Mouse (Mus musculus): ENCODE measurements around the gene Pitpna. TPM values are rescaled to one million over a fixed set of nuclear protein-coding genes. Genes with fewer than 3 reads are reported as not detected.

Pitpna gene
- polyA plus RNA-seq, 1 experiment from 2014 or later, result 90.5 TPM

GRCm38 (mm10) chr11:75660081-75660590 is 72.2 kb downstream of the Pitpna start:
- Histone ChIP-seq H3K9me3 (ENCODE audit: control insufficient read depth, low read length) (no peaks in the 10 kb centered on the region), H3K4me3 (ENCODE audit: low read depth, low read length) (no peak overlapping the region), H3K9ac (ENCODE audit: low read length) (no peak overlapping the region), H3K4me1 (ENCODE audit: control insufficient read depth, insufficient read depth, low read length) (peaks cover 5% of the 10 kb centered on the region; the same call in 1 of the 2 replicates), H3K27me3 (ENCODE audit: control insufficient read depth, insufficient read depth, low read length) (peaks cover 2% of the 10 kb centered on the region; the same call in 1 of the 2 replicates), H3K4me2 (ENCODE audit: low read depth) (no peak overlapping the region), H3K36me3 (ENCODE audit: control insufficient read depth, insufficient read depth, low read length) (no peaks in the 10 kb centered on the region; the same call in 1 of the 2 replicates), H3K27ac (ENCODE audit: low read depth, low read length) (no peak overlapping the region)
- ATAC-seq (ENCODE audit: insufficient read depth, low FRiP score, low TSS enrichment), result no peak
- WGBS, result 91% methylated on average over 12 of the region's 12 CpGs
- DNase-seq (ENCODE audit: low spot score), result no peak

DNA sequence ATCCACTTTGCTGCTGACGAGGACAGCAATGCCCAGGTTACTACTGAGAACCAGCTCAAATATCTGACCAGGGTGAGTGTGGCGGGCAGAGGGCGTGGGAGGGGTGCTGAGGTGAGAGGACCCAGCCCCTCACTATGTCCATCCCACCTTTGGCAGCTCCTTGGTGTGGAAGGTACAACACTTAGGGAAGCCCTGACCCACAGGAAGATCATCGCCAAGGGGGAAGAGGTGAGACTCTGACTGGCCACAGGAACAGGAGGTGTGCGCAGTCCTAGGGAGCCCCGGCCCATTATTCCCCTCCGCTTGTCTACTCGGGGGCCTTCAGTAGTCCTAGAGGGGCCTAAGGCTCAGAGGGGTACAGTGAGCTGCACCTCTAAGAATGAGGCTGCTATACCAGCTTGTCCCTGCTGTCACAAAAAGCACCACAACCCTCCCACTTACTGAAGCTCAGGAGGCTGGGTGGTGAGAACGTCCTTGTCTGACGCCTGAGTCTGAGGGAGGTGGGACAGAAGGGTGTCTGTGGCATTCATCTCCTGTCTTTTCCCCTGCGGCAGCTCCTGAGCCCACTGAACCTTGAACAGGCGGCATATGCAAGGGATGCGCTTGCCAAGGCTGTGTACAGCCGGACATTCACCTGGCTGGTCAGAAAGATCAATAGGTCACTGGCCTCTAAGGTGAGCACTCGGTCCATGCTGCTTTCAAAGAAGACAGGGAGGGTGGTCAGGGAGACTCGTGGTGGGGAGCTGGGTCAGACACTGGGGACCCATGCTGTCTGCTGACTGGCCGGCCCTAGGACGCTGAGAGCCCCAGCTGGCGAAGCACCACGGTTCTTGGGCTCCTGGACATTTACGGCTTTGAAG is 73.3 kb downstream of the Pitpna start:
- no peak for ATAC-seq (ENCODE audit: insufficient read depth, low FRiP score, low TSS enrichment)
- H3K36me3 ChIP-seq (ENCODE audit: control insufficient read depth, insufficient read depth, low read length), result no peaks in the 10 kb centered on the region; the same call in 1 of the 2 replicates
- 93% methylated on average over 21 of the region's 21 CpGs for WGBS

DNA sequence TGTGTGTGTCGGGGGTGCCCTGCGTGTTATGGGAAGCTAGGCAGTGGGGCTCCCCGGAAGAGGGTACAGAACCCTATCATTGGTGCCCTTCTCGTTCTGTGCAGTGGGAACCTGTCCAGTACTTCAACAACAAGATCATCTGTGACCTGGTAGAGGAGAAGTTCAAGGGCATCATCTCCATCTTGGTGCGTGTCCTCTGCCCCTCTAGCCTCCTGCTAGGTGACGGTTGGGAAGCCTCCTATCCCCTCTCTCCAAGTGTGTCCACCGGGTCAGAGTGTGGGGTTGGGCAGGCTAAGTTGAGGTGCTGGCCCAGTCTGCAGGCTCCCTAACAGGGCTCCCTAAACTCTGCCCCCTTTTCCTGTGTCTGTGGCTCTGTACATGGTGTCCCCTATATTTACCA is 74.2 kb downstream of the Pitpna start:
- Histone ChIP-seq H3K9ac (ENCODE audit: low read length) (no peak overlapping the region), H3K27me3 (ENCODE audit: control insufficient read depth, insufficient read depth, low read length) (no peaks in the 10 kb centered on the region), H3K4me1 (ENCODE audit: control insufficient read depth, insufficient read depth, low read length) (no peaks in the 10 kb centered on the region), H3K36me3 (ENCODE audit: control insufficient read depth, insufficient read depth, low read length) (no peaks in the 10 kb centered on the region; the same call in 1 of the 2 replicates), H3K4me2 (ENCODE audit: low read depth) (no peak overlapping the region), H3K4me3 (ENCODE audit: low read depth, low read length) (no peak overlapping the region), H3K27ac (ENCODE audit: low read depth, low read length) (no peak overlapping the region), H3K9me3 (ENCODE audit: control insufficient read depth, low read length) (no peaks in the 10 kb centered on the region)
- ATAC-seq (ENCODE audit: insufficient read depth, low FRiP score, low TSS enrichment) (no peak), DNase-seq (ENCODE audit: low spot score) (no peak)
- WGBS, result 92% methylated on average over 7 of the region's 7 CpGs

More for the DNA sequence above, 73.3 kb downstream of the Pitpna start:
- no peak overlapping the region for H3K27ac ChIP-seq (ENCODE audit: low read depth, low read length)
- H3K9me3 ChIP-seq (ENCODE audit: control insufficient read depth, low read length), result no peaks in the 10 kb centered on the region
- no peaks in the 10 kb centered on the region for H3K27me3 ChIP-seq (ENCODE audit: control insufficient read depth, insufficient read depth, low read length)
- H3K4me3 ChIP-seq (ENCODE audit: low read depth, low read length), result no peak overlapping the region
- peaks cover 2% of the 10 kb centered on the region; the same call in 1 of the 2 replicates for H3K4me1 ChIP-seq (ENCODE audit: control insufficient read depth, insufficient read depth, low read length)
- no peak for DNase-seq (ENCODE audit: low spot score)
- H3K4me2 ChIP-seq (ENCODE audit: low read depth), result no peak overlapping the region
- H3K9ac ChIP-seq (ENCODE audit: low read length), result no peak overlapping the region

DNA sequence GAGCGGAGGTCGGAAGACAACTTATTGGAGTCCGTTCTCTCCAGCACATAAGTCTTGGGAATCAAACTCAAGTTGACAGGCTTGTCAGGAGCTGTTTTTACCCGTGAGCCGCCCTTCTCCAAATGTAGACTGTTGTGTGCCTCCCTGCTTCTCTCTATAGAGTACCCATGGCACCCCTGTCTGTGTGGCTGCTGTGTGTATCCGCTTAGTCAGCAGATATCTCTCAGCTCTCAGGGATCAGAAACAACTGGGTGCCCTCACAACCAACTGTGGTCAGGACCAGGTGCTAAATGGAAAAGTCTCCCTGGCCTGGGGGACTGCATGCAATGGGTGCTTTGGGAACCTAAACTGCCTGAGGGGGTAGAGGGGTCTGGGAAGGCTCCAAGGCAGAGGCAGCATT is 78.4 kb downstream of the Pitpna start:
- Histone ChIP-seq H3K4me1 (ENCODE audit: control insufficient read depth, insufficient read depth, low read length) (no peaks in the 10 kb centered on the region), H3K9ac (ENCODE audit: low read length) (no peak overlapping the region), H3K27me3 (ENCODE audit: control insufficient read depth, insufficient read depth, low read length) (no peaks in the 10 kb centered on the region), H3K4me2 (ENCODE audit: low read depth) (no peak overlapping the region), H3K4me3 (ENCODE audit: low read depth, low read length) (no peak overlapping the region), H3K27ac (ENCODE audit: low read depth, low read length) (no peak overlapping the region), H3K36me3 (ENCODE audit: control insufficient read depth, insufficient read depth, low read length) (no peaks in the 10 kb centered on the region), H3K9me3 (ENCODE audit: control insufficient read depth, low read length) (no peaks in the 10 kb centered on the region)
- WGBS, result 94% methylated on average over 6 of the region's 6 CpGs
- ATAC-seq (ENCODE audit: insufficient read depth, low FRiP score, low TSS enrichment), result no peak
- no peak for DNase-seq (ENCODE audit: low spot score)

- Histone ChIP-seq H3K9ac (ENCODE audit: low read length) (no peak overlapping the region), H3K27ac (ENCODE audit: low read depth, low read length) (no peak overlapping the region), H3K27me3 (ENCODE audit: control insufficient read depth, insufficient read depth, low read length) (no peaks in the 10 kb centered on the region), H3K4me2 (ENCODE audit: low read depth) (no peak overlapping the region), H3K9me3 (ENCODE audit: control insufficient read depth, low read length) (no peaks in the 10 kb centered on the region), H3K4me1 (ENCODE audit: control insufficient read depth, insufficient read depth, low read length) (no peaks in the 10 kb centered on the region), H3K4me3 (ENCODE audit: low read depth, low read length) (no peak overlapping the region), H3K36me3 (ENCODE audit: control insufficient read depth, insufficient read depth, low read length) (0 out of 2 replicates have a peak, but pooled peaks cover 2% of the 10 kb centered on the region)
- ATAC-seq (ENCODE audit: insufficient read depth, low FRiP score, low TSS enrichment) (no peak), DNase-seq (ENCODE audit: low spot score) (no peak)
- 83% methylated on average over 3 of the region's 3 CpGs for whole genome bisulfite sequencing
Observed at GRCm38 (mm10) chr11:75668621-75669020, 80.7 kb downstream of the Pitpna start.

DNA sequence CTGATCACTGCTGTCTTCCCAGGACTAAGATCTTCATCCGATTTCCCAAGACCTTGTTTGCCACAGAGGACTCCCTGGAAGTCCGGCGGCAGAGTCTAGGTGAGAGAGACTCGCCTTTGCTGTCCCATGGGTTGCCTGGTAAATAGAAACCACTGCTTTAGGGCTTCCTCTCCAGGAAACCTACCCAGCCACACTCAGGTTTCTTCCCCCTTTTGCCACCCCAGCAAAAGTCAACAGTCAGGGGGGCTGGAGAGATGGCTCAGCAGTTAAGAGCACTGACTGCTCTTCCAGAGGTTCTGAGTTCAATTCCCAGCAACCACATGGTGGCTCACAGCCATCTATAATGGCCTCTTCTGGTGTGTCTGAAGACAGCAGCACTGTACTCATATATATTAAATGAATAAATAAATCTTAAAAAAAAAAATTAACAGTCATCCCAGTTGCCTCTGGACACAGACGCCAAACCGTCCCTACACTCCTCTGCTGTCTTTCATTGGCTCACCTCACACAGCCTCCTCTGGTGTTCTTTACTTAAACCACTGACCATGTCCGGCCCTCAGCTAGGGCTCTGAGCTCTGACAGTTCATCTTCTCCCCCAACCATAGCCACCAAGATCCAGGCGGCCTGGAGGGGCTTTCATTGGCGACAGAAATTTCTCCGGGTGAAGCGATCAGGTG is 81.4 kb downstream of the Pitpna start:
- H3K36me3 ChIP-seq (ENCODE audit: control insufficient read depth, insufficient read depth, low read length), result 0 out of 2 replicates have a peak, but pooled peaks cover 2% of the 10 kb centered on the region
- no peak overlapping the region for H3K27ac ChIP-seq (ENCODE audit: low read depth, low read length)
- ATAC-seq (ENCODE audit: insufficient read depth, low FRiP score, low TSS enrichment) (no peak), DNase-seq (ENCODE audit: low spot score) (no peak)
- no peaks in the 10 kb centered on the region for H3K9me3 ChIP-seq (ENCODE audit: control insufficient read depth, low read length)
- H3K4me2 ChIP-seq (ENCODE audit: low read depth), result no peak overlapping the region
- no peaks in the 10 kb centered on the region for H3K4me1 ChIP-seq (ENCODE audit: control insufficient read depth, insufficient read depth, low read length)
- WGBS, result 92% methylated on average over 11 of the region's 11 CpGs
- H3K27me3 ChIP-seq (ENCODE audit: control insufficient read depth, insufficient read depth, low read length), result no peaks in the 10 kb centered on the region
- no peak overlapping the region for H3K4me3 ChIP-seq (ENCODE audit: low read depth, low read length)
- H3K9ac ChIP-seq (ENCODE audit: low read length), result no peak overlapping the region

DNA sequence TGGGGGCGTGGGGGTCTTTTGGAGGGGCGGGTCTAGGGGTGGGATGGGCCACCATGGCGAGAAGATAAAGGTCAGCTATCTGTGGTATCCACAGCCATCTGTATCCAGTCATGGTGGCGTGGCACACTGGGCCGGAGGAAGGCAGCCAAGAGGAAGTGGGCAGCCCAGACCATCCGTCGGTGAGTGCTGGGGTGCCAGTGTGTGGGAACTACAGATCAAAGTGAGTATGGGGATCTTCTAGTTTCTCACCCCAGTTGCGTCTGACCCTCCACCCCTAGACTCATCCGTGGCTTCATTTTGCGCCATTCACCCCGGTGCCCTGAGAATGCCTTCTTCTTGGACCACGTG is 81.9 kb downstream of the Pitpna start:
- 0 out of 2 replicates have a peak, but pooled peaks cover 2% of the 10 kb centered on the region for H3K36me3 ChIP-seq (ENCODE audit: control insufficient read depth, insufficient read depth, low read length)
- 91% methylated on average over 12 of the region's 12 CpGs for WGBS
- no peaks in the 10 kb centered on the region for H3K4me1 ChIP-seq (ENCODE audit: control insufficient read depth, insufficient read depth, low read length)
- H3K4me3 ChIP-seq (ENCODE audit: low read depth, low read length), result no peak overlapping the region
- no peak for DNase-seq (ENCODE audit: low spot score)
- H3K9me3 ChIP-seq (ENCODE audit: control insufficient read depth, low read length), result no peaks in the 10 kb centered on the region
- ATAC-seq (ENCODE audit: insufficient read depth, low FRiP score, low TSS enrichment), result no peak
- H3K4me2 ChIP-seq (ENCODE audit: low read depth), result no peak overlapping the region
- no peaks in the 10 kb centered on the region for H3K27me3 ChIP-seq (ENCODE audit: control insufficient read depth, insufficient read depth, low read length)
- H3K9ac ChIP-seq (ENCODE audit: low read length), result no peak overlapping the region
- H3K27ac ChIP-seq (ENCODE audit: low read depth, low read length), result no peak overlapping the region

GRCm38 (mm10) chr11:75671426-75672180 is 83.7 kb downstream of the Pitpna start:
- H3K4me2 ChIP-seq (ENCODE audit: low read depth), result no peak overlapping the region
- 77% methylated on average over 22 of the region's 22 CpGs for WGBS
- H3K27ac ChIP-seq (ENCODE audit: low read depth, low read length), result no peak overlapping the region; the same call in 1 of the 2 replicates
- H3K4me1 ChIP-seq (ENCODE audit: control insufficient read depth, insufficient read depth, low read length), result no peaks in the 10 kb centered on the region
- H3K4me3 ChIP-seq (ENCODE audit: low read depth, low read length), result no peak overlapping the region
- ATAC-seq (ENCODE audit: insufficient read depth, low FRiP score, low TSS enrichment) (no peak), DNase-seq (ENCODE audit: low spot score) (no peak)
- no peaks in the 10 kb centered on the region for H3K9me3 ChIP-seq (ENCODE audit: control insufficient read depth, low read length)
- no peak overlapping the region for H3K9ac ChIP-seq (ENCODE audit: low read length)
- H3K36me3 ChIP-seq (ENCODE audit: control insufficient read depth, insufficient read depth, low read length), result 0 out of 2 replicates have a peak, but pooled peaks cover 2% of the 10 kb centered on the region
- no peaks in the 10 kb centered on the region for H3K27me3 ChIP-seq (ENCODE audit: control insufficient read depth, insufficient read depth, low read length)

Measured in neural tube, embryonic 11.5 days (tissue).